Mouse (Mus musculus) CH12.LX (cell line): Measurements from ENCODE around the gene Adat1. TPM values are rescaled to one million over a fixed set of nuclear protein-coding genes. Genes with fewer than 3 reads are reported as not detected.

ENCODE experiments used
- DNase-seq: peaks from one replicate; pipeline ENCODE4 v3.0.0-alpha.2; 2013; ENCODE audit errors: extremely low read depth
- H3K27ac ChIP-seq: 2 replicates; pipeline ENCODE4 v1.5.1; 2012; ENCODE audit warnings: low read depth, mild to moderate bottlenecking, control low read depth, moderate library complexity; ENCODE audit not compliant: insufficient read depth
- H3K27me3 ChIP-seq: replicated peaks from 2 replicates; pipeline ENCODE3; 2012; ENCODE audit warnings: inconsistent platforms
- H3K36me3 ChIP-seq, 2 experiments: replicated peaks in 1 of 2; 2 replicates each; pipeline versions ENCODE3 to v1.6.1; 2012; ENCODE audit warnings: inconsistent platforms in 1 of 2, low read length in 1 of 2, mild to moderate bottlenecking in 1 of 2, mixed read lengths in 1 of 2, moderate library complexity in 1 of 2; ENCODE audit not compliant: control insufficient read depth in 1 of 2, insufficient read depth in 1 of 2
- H3K4me1 ChIP-seq, 2 experiments: 2 replicates each; pipeline ENCODE4 v1.6.1; 2012; ENCODE audit warnings: inconsistent platforms in 1 of 2, moderate library complexity in 1 of 2; ENCODE audit not compliant: insufficient read depth in 2 of 2, control insufficient read depth in 1 of 2
- H3K4me2 ChIP-seq: 2 replicates; pipeline ENCODE4 v1.6.1; 2012; ENCODE audit warnings: low read depth, mild to moderate bottlenecking, control low read depth; ENCODE audit not compliant: poor library complexity, insufficient read depth, severe bottlenecking
- H3K4me3 ChIP-seq, 3 experiments: fragments of 150-350 bp in 1 of 3; sonication (generic) in 1 of 3; replicated peaks in 1 of 3; 2 replicates each; pipeline versions ENCODE3 to v1.5.1; 2011 to 2012; ENCODE audit warnings: low read depth in 2 of 3, low read length in 2 of 3, mild to moderate bottlenecking in 2 of 3, moderate library complexity in 2 of 3, control low read depth in 1 of 3, improper control_type of control experiment in 1 of 3, inconsistent platforms in 1 of 3, mixed read lengths in 1 of 3; ENCODE audit not compliant: poor library complexity in 1 of 3
- H3K79me2 ChIP-seq: replicated peaks from 2 replicates; pipeline ENCODE4 v1.6.1; 2012; ENCODE audit warnings: mild to moderate bottlenecking, moderate library complexity; ENCODE audit not compliant: control insufficient read depth, poor library complexity, insufficient read depth, severe bottlenecking; ENCODE audit errors: extremely low read depth
- H3K9ac ChIP-seq: 2 replicates; pipeline ENCODE4 v1.6.1; 2012; ENCODE audit warnings: low read depth, mild to moderate bottlenecking, control low read depth, moderate library complexity; ENCODE audit not compliant: insufficient read depth
- H3K9me3 ChIP-seq: replicated peaks from 2 replicates; pipeline ENCODE3; 2012; ENCODE audit warnings: low read length, inconsistent platforms, mixed read lengths
- BHLHE40 ChIP-seq: IDR thresholded peaks from 2 replicates; pipeline ENCODE4 v1.6.1; 2011; ENCODE audit warnings: mild to moderate bottlenecking, low read depth, low read length, improper control_type of control experiment
- E2F4 ChIP-seq: IDR thresholded peaks from 2 replicates; pipeline ENCODE4 v1.6.1; 2011; ENCODE audit warnings: low read depth, low read length, improper control_type of control experiment; ENCODE audit not compliant: insufficient replicate concordance
- ELF1 ChIP-seq: IDR thresholded peaks from 2 replicates; pipeline ENCODE4 v1.6.1; 2014; ENCODE audit warnings: low read depth, mild to moderate bottlenecking, inconsistent platforms, low read length, improper control_type of control experiment
- GABPA ChIP-seq: IDR thresholded peaks from 2 replicates; pipeline ENCODE4 v1.6.1; 2012; ENCODE audit warnings: low read depth, low read length, improper control_type of control experiment, inconsistent platforms; ENCODE audit not compliant: insufficient replicate concordance
- JUN ChIP-seq: IDR thresholded peaks from 2 replicates; pipeline ENCODE4 v1.6.1; 2011; ENCODE audit warnings: low read depth, mild to moderate bottlenecking, low read length, improper control_type of control experiment, moderate library complexity; ENCODE audit not compliant: insufficient read depth
- KAT2A ChIP-seq: IDR thresholded peaks from 2 replicates; pipeline ENCODE4 v1.6.1; 2012; ENCODE audit warnings: low read length, improper control_type of control experiment, inconsistent platforms; ENCODE audit not compliant: insufficient replicate concordance
- MAX ChIP-seq: IDR thresholded peaks from 2 replicates; pipeline ENCODE4 v1.6.1; 2011; ENCODE audit warnings: low read length, improper control_type of control experiment
- MEF2A ChIP-seq: IDR thresholded peaks from 2 replicates; pipeline ENCODE4 v1.6.1; 2014; ENCODE audit warnings: low read depth, mild to moderate bottlenecking, inconsistent platforms, low read length, improper control_type of control experiment, borderline replicate concordance
- MXI1 ChIP-seq: IDR thresholded peaks from 2 replicates; pipeline ENCODE4 v1.6.1; 2011; ENCODE audit warnings: mild to moderate bottlenecking, low read depth, low read length, improper control_type of control experiment
- NRF1 ChIP-seq: IDR thresholded peaks from 2 replicates; pipeline ENCODE4 v1.6.1; 2014; ENCODE audit warnings: low read depth, mild to moderate bottlenecking, inconsistent platforms, low read length, improper control_type of control experiment, moderate library complexity
- POLR2A ChIP-seq: IDR thresholded peaks from 2 replicates; pipeline ENCODE4 v1.6.1; 2011; ENCODE audit warnings: low read depth, mild to moderate bottlenecking, improper control_type of control experiment, low read length
- SMC3 ChIP-seq: IDR thresholded peaks from 2 replicates; pipeline ENCODE4 v1.6.1; 2011; ENCODE audit warnings: low read depth, low read length, improper control_type of control experiment
- dilution Hi-C: fragments of 300-500 bp; cut with MboI; formaldehyde crosslinking; loops from 2 replicates; pipeline ENCODE4 v1.14.3; 2020; ENCODE audit warnings: low sequenced_read_pairs; ENCODE audit not compliant: extremely low pct_unique_long_range_greater_than_20kb, extremely low pct_ligation_motif_present
- in situ Hi-C: fragments of 300-500 bp; cut with MboI; formaldehyde crosslinking; loops from 3 replicates; pipeline ENCODE4 v1.14.3; 2019; ENCODE audit warnings: low sequenced_read_pairs, low pct_ligation_motif_present, low pct_unique_long_range_greater_than_20kb, mixed read lengths
- polyA plus RNA-seq: library from polyadenylated mRNA; unstranded; fragments of >175 nt; gene quantifications from 2 replicates; pipeline ENCODE4 v1.2.1, GENCODE M21; 2012; ENCODE audit warnings: low read depth; ENCODE audit not compliant: insufficient read length
- total RNA-seq, 2 experiments: library from RNA; depleted of rRNA; stranded (reverse); fragments of 300-350 nt in 1 of 2; fragments of >200 nt in 1 of 2; gene quantifications; 2 replicates each; pipeline ENCODE4 v1.2.3; 2012 to 2014

Adat1 gene
- total and polyA plus RNA-seq, 3 experiments = 5.4 to 8.7 (median 8.1) TPM

- TF ChIP-seq GABPA = no peak; the same call in 1 of the 2 replicates
- TF ChIP-seq BHLHE40 = 0 out of 2 replicates have a peak, but pooled peaks have one; percentile 4
- TF ChIP-seq MEF2A = peak; percentile 62; the same call in 1 of the 2 replicates
- peak; percentile 99 for TF ChIP-seq NRF1
- peak; percentile 93; the same call in 1 of the 2 replicates for TF ChIP-seq MXI1
- peak; percentile 92 for TF ChIP-seq POLR2A
- no peak for TF ChIP-seq JUN
- peak; percentile 81; the same call in 1 of the 2 replicates for TF ChIP-seq KAT2A
These were observed 19.1 kb upstream of the Adat1 start, which contains the start of the genes Kars and Terf2ip (continued) for GRCm38 (mm10) chr8:112010997-112011815.

DNA sequence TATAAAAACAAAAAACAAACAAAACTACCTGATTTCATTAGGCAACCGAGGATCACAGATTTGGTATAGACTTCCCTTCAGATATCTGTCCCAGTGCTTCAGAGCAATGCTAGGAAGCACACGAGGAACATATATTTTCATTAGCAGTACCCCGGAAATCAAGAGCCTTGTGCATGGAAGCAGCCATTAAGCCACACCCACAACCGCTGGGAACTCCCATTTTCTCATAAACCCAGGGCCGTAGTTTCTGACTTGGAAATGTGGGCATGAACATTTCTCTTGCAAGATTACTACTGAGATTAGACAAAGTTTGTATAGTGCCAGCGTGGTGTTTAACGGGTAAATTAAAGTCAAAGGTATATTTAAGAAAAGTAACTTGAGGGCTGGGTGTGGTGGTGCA, 17.5 kb upstream of the Adat1 start:
- H3K27ac ChIP-seq = no peak overlapping the region
- TF ChIP-seq ELF1 = 0 out of 2 replicates have a peak, but pooled peaks have one; percentile 23
- no peak for TF ChIP-seq GABPA
- no peak for TF ChIP-seq E2F4
- TF ChIP-seq MAX = 0 out of 2 replicates have a peak, but pooled peaks have one; percentile 17
- TF ChIP-seq SMC3 = no peak
- no peak for TF ChIP-seq MEF2A
- TF ChIP-seq, all 38 proteins: peak for 2
- no peaks in the 10 kb centered on the region for H3K27me3 ChIP-seq
- peak overlapping the region; percentile 95 for H3K4me2 ChIP-seq
- peak overlapping the region; percentile 4 to 90 (median 23) for H3K4me3 ChIP-seq
- H3K4me1 ChIP-seq = peaks cover 8 to 22% of the 10 kb centered on the region in 2 experiments
- H3K9ac ChIP-seq = no peak overlapping the region; the same call in 1 of the 2 replicates
- peak; percentile 69 for DNase-seq
- dilution Hi-C loops (no loop called here), in situ Hi-C loops (no loop called here)
- peaks cover 78% of the 10 kb centered on the region for H3K79me2 ChIP-seq
- H3K36me3 ChIP-seq = peaks cover 17 to 41% of the 10 kb centered on the region in 2 experiments
- no peaks in the 10 kb centered on the region for H3K9me3 ChIP-seq

GRCm38 (mm10) chr8:112007669-112008068, 15.6 kb upstream of the Adat1 start:
- no peak for DNase-seq
- TF ChIP-seq GABPA = no peak
- no peak for TF ChIP-seq MAX
- TF ChIP-seq, all 38 proteins: peak for 0
- dilution Hi-C loops = no loop called here
- Histone ChIP-seq H3K36me3 (peaks cover 31 to 55% of the 10 kb centered on the region in 2 experiments), H3K4me3 (no peak overlapping the region), H3K9ac (no peak overlapping the region), H3K79me2 (peaks cover 72% of the 10 kb centered on the region), H3K4me2 (no peak overlapping the region), H3K9me3 (no peaks in the 10 kb centered on the region), H3K27me3 (no peaks in the 10 kb centered on the region), H3K4me1 (peaks cover 2 to 15% of the 10 kb centered on the region in 2 experiments; a peak in 2 of 4 replicates), H3K27ac (no peak overlapping the region)
- in situ Hi-C loops = no loop called here
